Comparison of ENCODE assay signal across 11 mouse cellular contexts in genomic region chr13:63277316-63277715, GRCm38 (mm10).
A peak's percentile ranks its signal among the peaks of the same experiment; 100 is the strongest.
DNase-seq lines count a peak whose midpoint lies in the region; ATAC-seq and TF ChIP-seq lines count a peak whose summit lies in the region.
"Had no signal": no experiment of that assay in that cellular context is flagged by ENCODE, and none has a peak within 500 bp of the region (broad histone marks: within the 10 kb centered on the region; RNA-seq: fewer than 3 reads in every experiment).

No protein-coding gene starts in this region.

- no peaks in the 10 kb centered on the region; the same call in 1 of the 2 replicates for H3K36me3 ChIP-seq in embryonic facial prominence, embryonic 11.5 days (replicated peaks; ENCODE audit: control insufficient read depth, insufficient read depth, low read depth, low read length)
- H3K36me3 ChIP-seq in limb, embryonic 15.5 days: peaks cover 9% of the 10 kb centered on the region; the same call in 1 of the 2 replicates
- no peaks in the 10 kb centered on the region for H3K36me3 ChIP-seq in hindbrain, embryonic 14.5 days (replicated peaks; ENCODE audit: control insufficient read depth, insufficient read depth)
- H3K36me3 ChIP-seq: neural tube, embryonic 12.5 days had no signal

- ATAC-seq in embryonic facial prominence, embryonic 11.5 days (replicated peaks; ENCODE audit: insufficient number of reproducible peaks, low FRiP score, low TSS enrichment, low read depth): no peak
- no peak for ATAC-seq in limb, embryonic 15.5 days (ENCODE audit: insufficient number of reproducible peaks, low FRiP score, low TSS enrichment, low read depth)
- ATAC-seq in hindbrain, embryonic 14.5 days (ENCODE audit: low FRiP score): no peak

- H3K27ac ChIP-seq in gastrocnemius, adult 2 months: peak overlapping the region; percentile 86
- peak overlapping the region; percentile 40; the same call in 1 of the 2 replicates for H3K27ac ChIP-seq in layer of hippocampus, adult 2 months
- H3K27ac ChIP-seq in embryonic facial prominence, embryonic 11.5 days (replicated peaks; ENCODE audit: low read depth, low read length): peak overlapping the region; percentile 69; the same call in 1 of the 2 replicates
- peak overlapping the region; percentile 84 for H3K27ac ChIP-seq in limb, embryonic 15.5 days
- no peak overlapping the region for H3K27ac ChIP-seq in hindbrain, embryonic 14.5 days
- H3K27ac ChIP-seq: neural tube, embryonic 12.5 days had no signal

- TF ChIP-seq CTCF in gastrocnemius, adult 2 months (IDR thresholded peaks at IDR 0.05): no peak
- TF ChIP-seq CTCF in layer of hippocampus, adult 2 months (conservative IDR thresholded peaks at IDR 0.05): no peak

- peak overlapping the region; percentile 79 for H3K4me3 ChIP-seq in gastrocnemius, adult 2 months
- H3K4me3 ChIP-seq in layer of hippocampus, adult 2 months: no peak overlapping the region
- no peak overlapping the region for H3K4me3 ChIP-seq in embryonic facial prominence, embryonic 11.5 days (ENCODE audit: low read depth, low read length)
- peak overlapping the region; percentile 49 for H3K4me3 ChIP-seq in limb, embryonic 15.5 days
- H3K4me3 ChIP-seq in hindbrain, embryonic 14.5 days (replicated peaks; ENCODE audit: low read length): no peak overlapping the region
- H3K4me3 ChIP-seq: neural tube, embryonic 12.5 days had no signal

- WGBS in embryonic facial prominence, embryonic 11.5 days: 67% methylated on average over 5 of the region's 5 CpGs
- 29% methylated on average over 5 of the region's 5 CpGs for WGBS in limb, embryonic 15.5 days
- WGBS in hindbrain, embryonic 14.5 days: 82% methylated on average over 5 of the region's 5 CpGs

- peaks cover 5% of the 10 kb centered on the region for H3K4me1 ChIP-seq in embryonic facial prominence, embryonic 11.5 days (ENCODE audit: control insufficient read depth, insufficient read depth, low read length)
- peaks cover 69% of the 10 kb centered on the region for H3K4me1 ChIP-seq in limb, embryonic 15.5 days
- H3K4me1 ChIP-seq in hindbrain, embryonic 14.5 days (replicated peaks; ENCODE audit: control insufficient read depth, insufficient read depth, low read length): peaks cover 17% of the 10 kb centered on the region

- H3K9ac ChIP-seq in embryonic facial prominence, embryonic 11.5 days (replicated peaks; ENCODE audit: low read length): no peak overlapping the region
- no peak overlapping the region for H3K9ac ChIP-seq in limb, embryonic 15.5 days
- no peak overlapping the region for H3K9ac ChIP-seq in hindbrain, embryonic 14.5 days

- DNase-seq in gastrocnemius, adult 2 months: no peak
- no peak for DNase-seq in gastrocnemius, postnatal 4 days (ENCODE audit: low spot score in 2 of 2)
- no peak for DNase-seq in layer of hippocampus, adult 2 months (ENCODE audit: low spot score in 2 of 2)
- DNase-seq in layer of hippocampus, postnatal 36 days: no peak
- no peak for DNase-seq in embryonic facial prominence, embryonic 11.5 days (ENCODE audit: low spot score)
- no peak for DNase-seq in hindbrain, embryonic 14.5 days (ENCODE audit: low spot score)
- DNase-seq in retina, postnatal 1 day: no peak
- DNase-seq: kidney, adult 9 months; right cerebral cortex, postnatal 25 days had no signal

- H3K9me3 ChIP-seq in embryonic facial prominence, embryonic 11.5 days (replicated peaks; ENCODE audit: control insufficient read depth, low read length): no peaks in the 10 kb centered on the region
- no peaks in the 10 kb centered on the region for H3K9me3 ChIP-seq in limb, embryonic 15.5 days
- H3K9me3 ChIP-seq in hindbrain, embryonic 14.5 days (ENCODE audit: control insufficient read depth, low read length): no peaks in the 10 kb centered on the region
- H3K9me3 ChIP-seq: neural tube, embryonic 12.5 days had no signal

- H3K4me2 ChIP-seq in embryonic facial prominence, embryonic 11.5 days (ENCODE audit: low read depth, low read length): no peak overlapping the region
- H3K4me2 ChIP-seq in limb, embryonic 15.5 days: peak overlapping the region; percentile 44
- H3K4me2 ChIP-seq in hindbrain, embryonic 14.5 days (replicated peaks): no peak overlapping the region

- no peaks in the 10 kb centered on the region for H3K27me3 ChIP-seq in embryonic facial prominence, embryonic 11.5 days (ENCODE audit: control insufficient read depth, insufficient read depth, low read length)
- no peaks in the 10 kb centered on the region for H3K27me3 ChIP-seq in limb, embryonic 15.5 days
- peaks cover 18% of the 10 kb centered on the region for H3K27me3 ChIP-seq in hindbrain, embryonic 14.5 days (ENCODE audit: control insufficient read depth, insufficient read depth, low read length)

- intact Hi-C loops in gastrocnemius, adult 2 months (cut with DNase I): no loop called here

Comparison
In these comparisons a context has a peak if more than half of its experiments do, and no peak if none do; other contexts are left out.
1. H3K4me3 ChIP-seq: peak in gastrocnemius, adult 2 months (single experiment) and limb, embryonic 15.5 days (single experiment); none in layer of hippocampus, adult 2 months (single experiment), embryonic facial prominence, embryonic 11.5 days (single experiment) and hindbrain, embryonic 14.5 days (single experiment).